In the genomic region with DNA sequence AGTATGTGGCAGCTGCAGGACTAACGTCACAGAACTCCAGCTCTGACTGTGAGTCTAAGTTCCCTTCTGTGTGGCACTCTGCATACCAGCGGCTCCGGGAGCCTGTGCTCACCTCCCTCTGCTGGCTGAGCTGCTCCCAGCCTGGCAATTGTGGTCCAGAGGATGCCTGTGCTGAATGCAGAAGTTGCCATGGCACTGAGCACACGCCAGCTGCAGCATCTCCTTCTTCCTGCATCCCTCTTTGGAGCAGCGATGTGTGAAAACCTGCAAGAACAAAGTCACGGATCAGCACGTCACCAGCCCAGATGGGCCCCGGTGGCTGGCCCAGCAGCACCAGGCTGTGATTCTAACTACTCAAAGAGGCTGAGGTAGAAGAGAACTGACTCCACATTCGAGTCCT, we compare ENCODE assay signal across 19 mouse cellular contexts. TPM values are rescaled to one million over a fixed set of nuclear protein-coding genes. Genes with fewer than 3 reads are reported as not detected.
DNase-seq lines count a peak whose midpoint lies in the region; ATAC-seq and TF ChIP-seq lines count a peak whose summit lies in the region.
"Had no signal": no experiment of that assay in that cellular context is flagged by ENCODE, and none has a peak within 500 bp of the region (broad histone marks: within the 10 kb centered on the region; RNA-seq: fewer than 3 reads in every experiment).

No protein-coding gene starts in this region.

- TF ChIP-seq CTCF in left cerebral cortex, adult 2 months (IDR thresholded peaks at IDR 0.05), result peak; percentile 34; the same call in 1 of the 2 replicates

- peaks cover 85% of the 10 kb centered on the region for H3K36me3 ChIP-seq in midbrain, embryonic 14.5 days (ENCODE audit: control insufficient read depth, insufficient read depth, low read length)
- peaks cover 93% of the 10 kb centered on the region for H3K36me3 ChIP-seq in midbrain, embryonic 10.5 days

- 53% methylated on average over 9 of the region's 9 CpGs for WGBS in midbrain, embryonic 14.5 days
- WGBS in midbrain, embryonic 10.5 days, result 71% methylated on average over 9 of the region's 9 CpGs

- intact Hi-C loops in left cerebral cortex, adult 2 months (cut with DNase I), result no loop called here

- H3K9me3 ChIP-seq in midbrain, embryonic 14.5 days (ENCODE audit: control insufficient read depth, low read length), result no peaks in the 10 kb centered on the region
- no peaks in the 10 kb centered on the region for H3K9me3 ChIP-seq in midbrain, embryonic 10.5 days (replicated peaks)
- H3K9me3 ChIP-seq: embryonic facial prominence, embryonic 13.5 days; hindbrain, embryonic 15.5 days; liver, embryonic 12.5 days had no signal

- no peak overlapping the region for H3K27ac ChIP-seq in midbrain, embryonic 14.5 days (replicated peaks; ENCODE audit: low read depth, low read length)
- H3K27ac ChIP-seq in midbrain, embryonic 10.5 days (replicated peaks), result no peak overlapping the region
- H3K27ac ChIP-seq in left cerebral cortex, adult 2 months, result no peak overlapping the region
- H3K27ac ChIP-seq: embryonic facial prominence, embryonic 13.5 days; hindbrain, embryonic 15.5 days; kidney, postnatal 0 days; liver, embryonic 12.5 days had no signal

- H3K4me1 ChIP-seq in midbrain, embryonic 14.5 days (ENCODE audit: control insufficient read depth, insufficient read depth, low read length), result no peaks in the 10 kb centered on the region
- no peaks in the 10 kb centered on the region for H3K4me1 ChIP-seq in midbrain, embryonic 10.5 days
- H3K4me1 ChIP-seq: embryonic facial prominence, embryonic 13.5 days; hindbrain, embryonic 15.5 days; liver, embryonic 12.5 days had no signal

- peak; percentile 46 to 54 for DNase-seq in frontal cortex, adult 2 months (ENCODE audit: extremely low spot score in 1 of 2, low spot score in 1 of 2)
- no peak for DNase-seq in frontal cortex, postnatal 10 days (ENCODE audit: low spot score in 2 of 2)
- peak; percentile 23 for DNase-seq in midbrain, embryonic 14.5 days
- no peak for DNase-seq in midbrain, embryonic 10.5 days (ENCODE audit: low spot score)
- DNase-seq in left cerebral cortex, adult 2 months (ENCODE audit: extremely low spot score in 1 of 2, low spot score in 2 of 2), result peak; percentile 23 to 26
- DNase-seq in right cerebral cortex, postnatal 25 days, result peak; percentile 30
- DNase-seq in adrenal gland, adult 18-20 months (ENCODE audit: low spot score in 2 of 2), result no peak
- DNase-seq: adrenal gland, postnatal 10 days; cerebellum, adult 2 months; heart, postnatal 14 days; kidney, adult 11 months; retina, postnatal 1 day had no signal

- no peak overlapping the region for H3K4me3 ChIP-seq in midbrain, embryonic 14.5 days (replicated peaks; ENCODE audit: low read depth, low read length)
- H3K4me3 ChIP-seq in midbrain, embryonic 10.5 days, result no peak overlapping the region
- H3K4me3 ChIP-seq in left cerebral cortex, adult 2 months, result no peak overlapping the region
- H3K4me3 ChIP-seq: embryonic facial prominence, embryonic 13.5 days; hindbrain, embryonic 15.5 days; liver, embryonic 12.5 days had no signal

- H3K4me2 ChIP-seq in midbrain, embryonic 14.5 days (ENCODE audit: low read length), result no peak overlapping the region
- H3K4me2 ChIP-seq: embryonic facial prominence, embryonic 13.5 days; heart, embryonic 11.5 days; hindbrain, embryonic 15.5 days; liver, embryonic 12.5 days had no signal

- no peak overlapping the region for H3K9ac ChIP-seq in midbrain, embryonic 14.5 days (replicated peaks; ENCODE audit: low read length)
- H3K9ac ChIP-seq: embryonic facial prominence, embryonic 13.5 days; hindbrain, embryonic 15.5 days; liver, embryonic 12.5 days had no signal

- no peak for ATAC-seq in midbrain, embryonic 14.5 days (ENCODE audit: low FRiP score, low TSS enrichment)
- ATAC-seq in megakaryocyte, adult 5-6 weeks (ENCODE audit: poor library complexity, severe bottlenecking), result no peak
- ATAC-seq: liver, embryonic 12.5 days had no signal

- no peaks in the 10 kb centered on the region for H3K27me3 ChIP-seq in midbrain, embryonic 14.5 days (ENCODE audit: control insufficient read depth, insufficient read depth, low read length)
- no peaks in the 10 kb centered on the region for H3K27me3 ChIP-seq in midbrain, embryonic 10.5 days (ENCODE audit: low read depth, poor library complexity, severe bottlenecking)
- H3K27me3 ChIP-seq: embryonic facial prominence, embryonic 13.5 days; hindbrain, embryonic 15.5 days; liver, embryonic 12.5 days had no signal

RNA-seq across cellular contexts. Expression of gene Zfand2a, which starts 9.6 kb away (rescaled TPM):
- 45.4 and 49.0 TPM in 2 replicates for polyA plus RNA-seq in frontal cortex, adult 2 months (2012; rRNA removed)
- 14.0 and 14.1 TPM in 2 replicates for polyA plus RNA-seq in midbrain, embryonic 14.5 days (2014; fragmentation: Nextera tagmentation; extraction: Ambion mirVana)
- polyA plus RNA-seq in midbrain, embryonic 10.5 days (2016; fragmentation: Nextera tagmentation; extraction: Ambion mirVana), result 9.1 and 12.2 TPM in 2 replicates
- total RNA-seq in left cerebral cortex, adult 2 months (2021), result 10 to 100 TPM; 53.9 to 60.0 TPM
- 11.4 and 14.9 TPM in 2 replicates for total RNA-seq in megakaryocyte, adult 5-6 weeks (2015)
- 6.7 and 21.9 TPM in 2 replicates for total RNA-seq in megakaryocyte, adult 5-6 weeks (2017)
- 10 to 100 TPM; 36.4 to 38.9 TPM for total RNA-seq in adrenal gland, adult 18-20 months (2021)

RNA-seq across cellular contexts. Expression of gene 3110082I17Rik, which starts 14.4 kb away (rescaled TPM):
- polyA plus RNA-seq in frontal cortex, adult 2 months (2012; rRNA removed), result 13.6 and 14.7 TPM in 2 replicates
- 10.8 and 12.8 TPM in 2 replicates for polyA plus RNA-seq in midbrain, embryonic 14.5 days (2014; fragmentation: Nextera tagmentation; extraction: Ambion mirVana)
- polyA plus RNA-seq in midbrain, embryonic 10.5 days (2016; fragmentation: Nextera tagmentation; extraction: Ambion mirVana), result 56.6 and 64.7 TPM in 2 replicates
- 10 to 100 TPM; 16.3 to 17.9 TPM for total RNA-seq in left cerebral cortex, adult 2 months (2021)
- total RNA-seq in megakaryocyte, adult 5-6 weeks (2015), result 12.4 and 15.8 TPM in 2 replicates
- 10.8 and 11.4 TPM in 2 replicates for total RNA-seq in megakaryocyte, adult 5-6 weeks (2017)
- 1 to 10 TPM; 8.0 to 8.4 TPM for total RNA-seq in adrenal gland, adult 18-20 months (2021)

RNA-seq across cellular contexts. Expression of gene Gper1, which starts 51.8 kb away (rescaled TPM):
- 4.7 and 5.7 TPM in 2 replicates for polyA plus RNA-seq in frontal cortex, adult 2 months (2012; rRNA removed)
- polyA plus RNA-seq in midbrain, embryonic 14.5 days (2014; fragmentation: Nextera tagmentation; extraction: Ambion mirVana), result 9.2 and 9.6 TPM in 2 replicates
- polyA plus RNA-seq in midbrain, embryonic 10.5 days (2016; fragmentation: Nextera tagmentation; extraction: Ambion mirVana), result 0.77 and 2.5 TPM in 2 replicates
- 1 to 10 TPM; 2.5 to 2.8 TPM for total RNA-seq in left cerebral cortex, adult 2 months (2021)
- total RNA-seq in megakaryocyte, adult 5-6 weeks (2015), result 0.07 TPM in 1 of 2 replicates, not detected in the other
- 0.22 TPM in 1 of 2 replicates, not detected in the other for total RNA-seq in megakaryocyte, adult 5-6 weeks (2017)
- 1 to 10 TPM; 3.3 to 4.9 TPM for total RNA-seq in adrenal gland, adult 18-20 months (2021)
- total RNA-seq: common myeloid progenitor, adult 5-6 weeks had no signal

Comparison
In these comparisons a context has a peak if more than half of its experiments do, and no peak if none do; other contexts are left out.
1. DNase-seq: peak in frontal cortex, adult 2 months (2 of 2), midbrain, embryonic 14.5 days (single experiment), left cerebral cortex, adult 2 months (2 of 2) and right cerebral cortex, postnatal 25 days (single experiment); none in frontal cortex, postnatal 10 days (0 of 2), midbrain, embryonic 10.5 days (single experiment) and adrenal gland, adult 18-20 months (0 of 2).